Mouse (Mus musculus): ENCODE measurements around the gene Stt3a. TPM values are rescaled to one million over a fixed set of nuclear protein-coding genes. Genes with fewer than 3 reads are reported as not detected.

The Stt3a gene
- polyA plus RNA-seq, 1 experiment: 206 TPM

DNA sequence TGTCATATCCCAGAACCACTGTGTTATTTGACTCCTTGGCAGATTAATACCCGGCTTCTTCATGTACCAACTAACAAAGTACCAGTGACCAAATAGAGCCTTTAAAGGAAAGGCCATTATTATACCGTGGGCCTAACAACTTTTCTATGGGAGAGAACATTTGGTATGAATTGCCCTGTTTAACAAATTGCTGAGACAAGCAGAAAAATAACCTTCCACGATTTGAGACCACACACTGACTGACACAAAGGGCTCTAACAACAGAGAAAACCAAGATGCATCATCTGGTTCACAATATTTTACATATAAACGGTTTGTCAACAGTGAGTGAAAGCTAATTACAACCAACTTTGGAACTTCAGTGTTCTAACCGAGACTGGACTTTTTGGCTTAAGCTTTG lies 28.7 kb upstream of the Stt3a start:
- peaks cover 11% of the 10 kb centered on the region for H3K4me1 ChIP-seq (ENCODE audit: control insufficient read depth, insufficient read depth, low read length)
- no peak overlapping the region for H3K27ac ChIP-seq (ENCODE audit: insufficient read depth, low read depth, low read length)
- no peak for TF ChIP-seq POLR2A (IDR thresholded peaks at IDR 0.05; ENCODE audit: borderline replicate concordance, low read depth, low read length)
- no peak for TF ChIP-seq CTCF (IDR thresholded peaks at IDR 0.05; ENCODE audit: low read depth, low read length)
- peak overlapping the region; percentile 95 for H3K4me3 ChIP-seq (ENCODE audit: insufficient read depth, low read length)

DNA sequence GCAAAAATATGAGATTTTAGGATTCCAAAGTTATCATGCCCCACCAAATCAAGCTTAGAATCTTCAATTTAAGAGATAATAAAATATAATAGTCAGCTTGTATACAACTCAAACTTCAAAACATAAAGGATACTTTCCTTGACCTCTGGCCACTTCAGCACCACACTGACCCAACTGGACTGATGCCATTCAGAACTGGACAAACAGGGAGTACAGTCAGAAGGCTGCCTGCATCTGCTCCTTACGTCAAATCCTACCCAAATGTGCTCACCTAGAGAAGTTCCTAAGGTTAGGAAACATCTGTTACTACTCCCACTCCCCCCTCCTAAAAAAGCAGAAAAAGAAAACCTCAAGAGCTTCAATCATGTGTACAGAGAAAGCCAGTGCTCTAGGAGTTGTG lies 28.1 kb upstream of the Stt3a start:
- TF ChIP-seq POLR2A (IDR thresholded peaks at IDR 0.05; ENCODE audit: borderline replicate concordance, low read depth, low read length) (no peak), CTCF (IDR thresholded peaks at IDR 0.05; ENCODE audit: low read depth, low read length) (no peak)
- H3K4me3 ChIP-seq (ENCODE audit: insufficient read depth, low read length): no peak overlapping the region
- H3K27ac ChIP-seq (ENCODE audit: insufficient read depth, low read depth, low read length): no peak overlapping the region
- peaks cover 11% of the 10 kb centered on the region for H3K4me1 ChIP-seq (ENCODE audit: control insufficient read depth, insufficient read depth, low read length)

DNA sequence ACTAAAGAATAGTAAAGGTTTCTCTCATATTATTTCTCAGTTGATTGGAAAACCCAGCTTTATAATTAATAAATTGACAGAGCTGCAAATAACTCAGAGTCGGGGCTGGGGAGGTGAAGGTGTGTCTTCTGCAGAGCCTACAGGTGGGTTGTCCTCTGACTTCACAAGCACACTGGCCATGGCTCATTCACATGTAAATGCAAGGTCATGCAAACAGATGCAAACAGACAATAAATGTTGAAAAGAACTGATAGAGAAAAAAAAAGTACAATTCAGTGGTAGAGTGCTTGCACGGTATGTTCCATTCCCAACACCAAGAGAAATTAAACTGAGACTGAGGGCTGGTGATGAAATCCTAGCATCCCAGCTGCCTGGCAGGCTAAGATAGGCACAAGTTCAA lies 27.0 kb upstream of the Stt3a start:
- no peak for TF ChIP-seq CTCF (IDR thresholded peaks at IDR 0.05; ENCODE audit: low read depth, low read length)
- TF ChIP-seq POLR2A (IDR thresholded peaks at IDR 0.05; ENCODE audit: borderline replicate concordance, low read depth, low read length): no peak
- Histone ChIP-seq H3K4me1 (ENCODE audit: control insufficient read depth, insufficient read depth, low read length) (peaks cover 7% of the 10 kb centered on the region), H3K4me3 (ENCODE audit: insufficient read depth, low read length) (no peak overlapping the region), H3K27ac (ENCODE audit: insufficient read depth, low read depth, low read length) (no peak overlapping the region)

DNA sequence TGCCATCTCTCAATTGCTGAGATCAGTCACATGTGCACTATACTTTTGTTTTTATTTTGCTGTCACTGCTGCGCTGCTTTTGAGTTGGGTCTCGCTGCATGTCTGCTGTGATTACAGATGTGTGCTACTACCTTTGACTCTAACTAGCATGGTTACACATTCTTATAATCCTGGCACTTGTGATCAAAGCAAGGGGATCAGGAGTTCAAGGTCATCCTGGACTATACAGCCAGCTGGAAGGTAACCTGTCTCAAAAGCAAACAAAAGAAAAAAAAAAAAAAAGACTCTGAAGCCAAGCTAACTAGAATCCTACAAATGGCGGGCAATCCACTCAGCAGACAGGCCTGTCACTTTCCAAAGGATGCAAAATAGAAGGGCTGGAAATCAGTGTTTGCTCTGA lies 24.7 kb upstream of the Stt3a start:
- H3K4me1 ChIP-seq (ENCODE audit: control insufficient read depth, insufficient read depth, low read length): peaks cover 7% of the 10 kb centered on the region
- H3K27ac ChIP-seq (ENCODE audit: insufficient read depth, low read depth, low read length): no peak overlapping the region
- no peak for TF ChIP-seq CTCF (IDR thresholded peaks at IDR 0.05; ENCODE audit: low read depth, low read length)
- no peak for TF ChIP-seq POLR2A (IDR thresholded peaks at IDR 0.05; ENCODE audit: borderline replicate concordance, low read depth, low read length)
- H3K4me3 ChIP-seq (ENCODE audit: insufficient read depth, low read length): no peak overlapping the region

DNA sequence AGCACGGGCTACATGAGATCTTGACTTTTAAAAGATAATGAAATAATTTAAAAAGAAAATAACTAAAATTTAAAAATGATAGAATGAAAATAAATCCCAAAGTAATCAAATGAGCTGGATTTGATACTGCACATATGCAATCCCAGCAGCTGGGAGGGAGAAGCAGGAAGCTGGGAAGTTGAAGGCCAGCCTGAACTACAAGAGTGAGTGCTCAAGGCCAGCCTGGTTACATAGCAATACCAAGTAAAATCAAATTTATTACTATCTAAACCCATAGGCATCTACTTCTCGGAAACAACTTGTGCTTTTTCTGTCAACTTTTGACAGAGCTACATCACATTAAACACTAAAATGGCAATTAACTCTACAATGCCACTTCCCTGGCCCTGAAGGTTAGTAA lies 16.4 kb upstream of the Stt3a start:
- H3K4me1 ChIP-seq (ENCODE audit: control insufficient read depth, insufficient read depth, low read length): no peaks in the 10 kb centered on the region
- no peak for TF ChIP-seq CTCF (IDR thresholded peaks at IDR 0.05; ENCODE audit: low read depth, low read length)
- no peak for TF ChIP-seq POLR2A (IDR thresholded peaks at IDR 0.05; ENCODE audit: borderline replicate concordance, low read depth, low read length)
- no peak overlapping the region for H3K4me3 ChIP-seq (ENCODE audit: insufficient read depth, low read length)
- no peak overlapping the region for H3K27ac ChIP-seq (ENCODE audit: insufficient read depth, low read depth, low read length)

- H3K4me3 ChIP-seq (ENCODE audit: insufficient read depth, low read length): peak overlapping the region; percentile 87; the same call in 1 of the 2 replicates
- H3K27ac ChIP-seq (ENCODE audit: insufficient read depth, low read depth, low read length): peak overlapping the region; percentile 87
- peaks cover 8% of the 10 kb centered on the region for H3K4me1 ChIP-seq (ENCODE audit: control insufficient read depth, insufficient read depth, low read length)
- no peak for TF ChIP-seq POLR2A (IDR thresholded peaks at IDR 0.05; ENCODE audit: borderline replicate concordance, low read depth, low read length)
- TF ChIP-seq CTCF (IDR thresholded peaks at IDR 0.05; ENCODE audit: low read depth, low read length): no peak
Observed at GRCm38 (mm10) chr9:36769048-36769413, 1.6 kb upstream of the Stt3a start.

GRCm38 (mm10) chr9:36768156-36769047 lies 923 bp upstream of the Stt3a start:
- Histone ChIP-seq H3K4me3 (ENCODE audit: insufficient read depth, low read length) (peak overlapping the region; percentile 87), H3K4me1 (ENCODE audit: control insufficient read depth, insufficient read depth, low read length) (peaks cover 8% of the 10 kb centered on the region)
- TF ChIP-seq CTCF (IDR thresholded peaks at IDR 0.05; ENCODE audit: low read depth, low read length) (no peak), POLR2A (IDR thresholded peaks at IDR 0.05; ENCODE audit: borderline replicate concordance, low read depth, low read length) (no peak)

GRCm38 (mm10) chr9:36764378-36764777 lies 3.1 kb downstream of the Stt3a start:
- no peak overlapping the region for H3K4me3 ChIP-seq (ENCODE audit: insufficient read depth, low read length)
- H3K27ac ChIP-seq (ENCODE audit: insufficient read depth, low read depth, low read length): no peak overlapping the region
- TF ChIP-seq POLR2A (IDR thresholded peaks at IDR 0.05; ENCODE audit: borderline replicate concordance, low read depth, low read length): no peak
- peaks cover 8% of the 10 kb centered on the region for H3K4me1 ChIP-seq (ENCODE audit: control insufficient read depth, insufficient read depth, low read length)

More at GRCm38 (mm10) chr9:36768156-36769047, 923 bp upstream of the Stt3a start:
- H3K27ac ChIP-seq (ENCODE audit: insufficient read depth, low read depth, low read length): peak overlapping the region; percentile 87

- peaks cover 5% of the 10 kb centered on the region for H3K4me1 ChIP-seq (ENCODE audit: control insufficient read depth, insufficient read depth, low read length)
- H3K4me3 ChIP-seq (ENCODE audit: insufficient read depth, low read length): peak within 1 kb of the TSS; percentile 70
- H3K27ac ChIP-seq (ENCODE audit: insufficient read depth, low read depth, low read length): peak within 1 kb of the TSS; percentile 72
- TF ChIP-seq POLR2A (IDR thresholded peaks at IDR 0.05; ENCODE audit: borderline replicate concordance, low read depth, low read length): no peak
- TF ChIP-seq CTCF (IDR thresholded peaks at IDR 0.05; ENCODE audit: low read depth, low read length): no peak
Observed at GRCm38 (mm10) chr9:36727034-36727755, 40.3 kb downstream of the Stt3a start, which contains the start of gene Chek1. Chek1 (minus strand) TSS chr9:36727065.

Measured in bone marrow macrophage, adult 2 months (primary cell).